Mouse (Mus musculus) monocyte, adult 5-6 weeks (primary cell): ENCODE data around the gene Wfdc5. TPM values are rescaled to one million over a fixed set of nuclear protein-coding genes. Genes with fewer than 3 reads are reported as not detected.
"Not testable (repeated sequence)": the region's sequence is repeated elsewhere in the genome, so short reads cannot be mapped to it uniquely, and the experiment has no call there.

Experiments used
- ATAC-seq: fragments of 153-309, 156-312 bp; replicated peaks from 2 replicates; pipeline ENCODE4 v1.8.0; 2017; ENCODE audit warnings: mild to moderate bottlenecking; ENCODE audit not compliant: low TSS enrichment, insufficient number of reproducible peaks, severe bottlenecking, poor library complexity, low FRiP score
- total RNA-seq: library from RNA; stranded (forward); fragments of 200-1000, 200-491, 200-594 nt; gene quantifications from 3 replicates; pipeline ENCODE4 v1.2.3, GENCODE M21; 2017

Gene Wfdc5
- total RNA-seq = not detected in 3 replicates

DNA sequence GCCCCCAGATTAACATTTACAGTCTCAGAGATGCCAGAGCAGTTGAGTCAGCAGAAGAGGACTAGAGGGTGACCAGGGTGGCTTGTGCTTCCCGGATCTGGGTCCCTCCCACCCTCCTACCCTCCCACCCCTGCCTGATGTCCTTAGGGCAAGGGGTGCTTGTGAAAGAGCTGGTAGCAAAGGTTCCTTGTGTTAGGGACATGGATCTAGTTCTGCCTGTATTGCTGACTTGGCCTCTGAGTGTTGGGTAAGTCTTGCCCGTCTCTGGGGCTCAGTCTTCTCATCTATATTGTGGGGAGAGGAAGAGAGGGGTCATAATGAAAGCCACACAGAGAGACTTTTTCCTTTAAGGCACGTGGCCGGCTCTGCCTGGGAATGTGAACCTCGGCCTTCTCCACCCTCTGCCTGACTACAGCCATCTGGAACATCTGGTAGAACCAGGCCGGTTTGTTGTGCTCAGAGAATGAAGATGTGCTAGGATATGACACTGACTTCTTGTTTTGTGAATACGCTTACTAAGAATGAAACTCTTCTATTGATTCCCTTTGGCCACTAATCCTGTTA is at the start of gene Wfdc5:
Gene Wfdc5, minus strand, starts transcription at position 51 of the 564 bp plus-strand sequence.
- ATAC-seq = no peak

DNA sequence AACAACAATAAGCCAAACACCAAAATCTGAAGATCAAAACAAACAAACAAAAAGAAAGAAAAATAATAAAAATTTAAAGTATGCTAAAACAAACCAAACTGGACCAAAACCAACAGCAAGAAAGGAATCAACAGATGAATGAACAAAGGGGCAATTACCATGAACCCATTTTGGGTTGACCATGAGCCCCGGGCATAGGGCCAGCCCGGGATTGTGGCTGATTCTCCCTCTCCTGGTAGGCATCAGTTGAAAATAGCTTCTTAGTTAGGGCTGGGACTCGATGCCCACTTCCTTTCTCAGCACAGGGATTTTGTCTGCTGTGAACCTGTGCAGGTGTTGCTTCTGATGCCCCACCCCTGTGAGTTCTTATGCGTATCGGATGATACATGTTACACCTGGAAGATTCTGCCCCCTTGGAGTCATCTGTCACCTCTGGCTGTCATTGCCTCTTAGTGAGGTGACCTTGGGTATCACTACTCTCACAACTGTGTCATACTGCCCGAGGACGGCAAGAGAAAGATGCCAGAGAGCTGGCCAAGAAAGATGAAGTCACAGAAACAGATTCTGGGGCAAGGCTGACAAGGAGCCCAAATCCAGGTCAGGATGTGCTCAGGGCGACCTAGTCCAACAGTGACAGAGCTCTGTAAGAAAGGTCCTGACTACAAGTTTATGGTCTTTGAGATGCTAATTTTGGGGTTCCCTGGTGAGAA is 46.0 kb upstream of the Wfdc5 start:
- ATAC-seq = no peak

DNA sequence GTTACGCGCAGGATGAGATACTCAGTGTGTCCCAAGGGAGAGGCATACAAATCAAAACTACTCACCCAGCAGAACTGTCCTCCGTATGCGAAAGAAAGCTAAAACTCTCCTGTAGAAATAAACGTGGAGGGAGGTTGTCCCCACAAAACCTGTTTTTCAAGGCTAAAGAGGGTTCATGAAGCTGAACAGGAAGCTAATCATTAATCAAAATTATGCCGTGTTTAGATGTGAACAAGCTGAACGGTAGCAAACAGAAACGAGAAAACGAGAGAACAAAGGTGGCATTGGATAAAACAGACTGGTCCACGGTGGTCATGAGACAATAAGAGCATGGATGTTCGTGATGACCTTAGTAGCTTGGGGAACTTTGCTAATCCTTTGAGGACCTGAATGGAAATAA is 39.0 kb upstream of the Wfdc5 start, which contains the start of gene Wfdc15b:
Gene Wfdc15b, minus strand, starts transcription at position 139 of the 400 bp plus-strand sequence.
- ATAC-seq = no peak

DNA sequence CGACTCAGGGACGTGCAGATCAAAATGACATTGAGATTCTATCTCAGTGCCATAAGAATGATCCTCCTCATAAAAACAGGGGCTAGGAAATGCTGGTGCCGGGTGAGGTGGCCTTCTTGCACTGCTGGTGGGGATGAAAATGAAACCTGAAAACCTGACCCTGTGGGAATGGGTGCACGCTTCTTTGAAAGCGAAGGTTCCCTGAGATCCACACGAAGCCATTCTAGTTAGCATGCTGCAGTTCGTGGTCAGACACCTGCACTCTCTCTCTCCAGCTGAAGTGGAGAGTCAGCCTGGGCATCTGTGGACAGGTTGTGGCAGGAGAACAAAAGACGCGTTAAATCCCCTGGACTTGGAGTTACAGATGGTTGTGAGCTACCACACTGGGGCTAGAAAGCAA is 36.8 kb upstream of the Wfdc5 start:
- no peak for ATAC-seq

DNA sequence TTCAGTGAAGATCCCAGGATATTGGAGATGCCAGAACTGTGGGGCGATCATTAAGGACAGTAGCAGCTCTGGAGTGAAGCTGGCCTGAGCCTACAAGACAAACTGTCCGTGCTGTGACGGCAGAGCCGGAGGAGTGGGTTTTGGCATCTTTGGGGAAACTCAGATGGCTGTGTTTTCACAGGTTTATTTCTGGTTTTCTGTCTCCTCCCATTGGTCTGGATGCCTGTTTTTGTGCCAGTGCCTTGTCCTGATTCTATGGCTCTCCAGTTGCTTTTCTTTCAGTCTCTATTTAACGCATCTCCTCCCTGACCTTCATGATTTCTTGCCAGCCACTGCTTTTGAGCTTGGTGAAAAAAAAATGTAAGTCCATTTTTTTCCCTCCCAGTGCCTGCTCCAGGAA is 30.2 kb upstream of the Wfdc5 start:
- no peak for ATAC-seq

DNA sequence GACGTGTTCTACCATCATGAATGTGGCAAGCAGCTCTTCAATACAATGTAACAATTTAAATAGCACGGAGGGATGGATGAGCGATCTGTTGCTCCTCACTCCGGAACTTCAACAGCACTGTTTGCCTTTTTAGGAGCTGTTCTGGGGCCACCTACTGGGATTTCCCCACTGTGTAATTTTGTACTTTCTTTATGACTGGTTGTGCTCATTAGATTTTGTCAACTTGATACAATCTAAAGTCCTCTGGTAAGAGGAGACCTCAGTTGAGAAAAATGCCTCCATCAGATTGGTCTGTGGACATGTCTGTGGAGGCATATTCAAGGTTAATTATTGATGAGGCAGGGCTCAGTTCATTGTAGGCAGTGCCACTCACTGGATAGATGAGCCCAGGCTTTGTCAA is 28.4 kb upstream of the Wfdc5 start:
- no peak for ATAC-seq

DNA sequence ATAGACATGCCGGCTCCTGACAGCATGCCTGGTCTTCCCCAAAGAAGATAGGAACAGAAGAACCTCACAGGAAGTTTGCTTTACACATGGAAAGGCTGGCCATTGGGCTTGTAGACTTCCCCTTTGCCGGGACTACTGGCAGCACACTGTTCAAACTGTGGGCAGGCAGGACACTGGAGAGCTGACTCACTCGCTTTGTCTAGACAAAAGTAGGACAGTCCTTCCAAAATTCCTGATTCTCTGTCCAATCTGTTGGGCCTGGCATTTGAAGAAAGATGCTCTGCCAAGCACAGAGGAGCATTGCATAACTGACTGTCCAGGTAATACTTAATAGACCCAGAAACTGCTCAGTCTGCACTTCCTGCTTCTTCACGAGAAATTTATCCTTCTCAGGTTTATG is 24.1 kb upstream of the Wfdc5 start:
- ATAC-seq = no peak

DNA sequence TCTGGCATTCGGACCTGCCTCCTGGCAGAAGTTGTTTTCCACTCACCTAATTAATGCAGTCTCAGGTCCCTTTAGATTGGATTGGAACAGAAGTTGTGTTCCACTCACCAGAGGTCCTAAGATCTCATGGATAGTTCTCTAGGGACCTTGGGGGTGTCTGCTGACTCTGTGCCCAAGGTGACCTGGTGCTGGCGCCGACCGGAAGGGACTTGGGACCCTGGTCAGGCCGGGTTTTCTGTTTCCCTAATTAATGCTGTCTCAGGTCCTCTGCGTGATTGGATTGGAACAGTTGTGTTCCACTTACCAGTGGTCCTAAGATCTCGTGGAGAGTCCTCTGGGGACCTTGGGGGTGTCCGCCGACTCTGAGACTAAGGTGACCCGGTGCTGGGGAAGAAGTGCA is 23.5 kb upstream of the Wfdc5 start:
- not testable (repeated sequence) for ATAC-seq

DNA sequence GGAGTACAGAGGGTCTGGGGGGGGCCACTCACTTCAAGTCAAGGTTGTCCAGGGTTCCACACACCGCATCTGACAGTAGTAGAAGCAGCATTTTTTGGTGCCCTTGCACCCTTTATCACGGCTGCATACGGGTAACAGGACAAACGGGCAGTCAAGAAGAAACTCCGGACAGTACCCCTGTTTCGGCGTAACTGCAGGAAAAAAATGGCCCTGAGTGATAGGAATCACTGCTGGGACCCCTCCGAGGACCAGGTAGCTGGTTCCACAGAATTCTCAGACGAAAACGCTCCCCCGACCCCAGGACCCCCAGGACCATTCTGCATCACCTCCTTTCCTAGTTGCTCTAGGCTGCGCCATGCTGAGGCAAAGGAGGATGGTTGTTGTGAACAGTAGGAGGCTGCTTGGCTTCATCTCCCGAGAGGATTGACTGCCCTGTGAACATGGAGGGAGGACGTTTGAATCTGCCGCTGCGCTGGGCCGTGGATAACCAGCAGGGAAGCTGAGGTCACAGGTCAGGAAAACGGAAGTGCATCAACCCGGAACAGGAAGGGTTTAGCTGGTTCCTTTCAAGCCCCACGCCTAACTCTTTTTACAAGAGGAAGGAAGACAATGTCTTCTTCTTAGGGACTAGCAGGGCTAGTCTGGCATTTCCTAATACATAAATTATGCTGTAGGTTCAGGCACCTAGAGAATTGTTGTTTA is 17.2 kb upstream of the Wfdc5 start, which contains the start of gene Wfdc15a:
Gene Wfdc15a, minus strand, starts transcription at position 505 of the 702 bp plus-strand sequence.
- no peak for ATAC-seq

DNA sequence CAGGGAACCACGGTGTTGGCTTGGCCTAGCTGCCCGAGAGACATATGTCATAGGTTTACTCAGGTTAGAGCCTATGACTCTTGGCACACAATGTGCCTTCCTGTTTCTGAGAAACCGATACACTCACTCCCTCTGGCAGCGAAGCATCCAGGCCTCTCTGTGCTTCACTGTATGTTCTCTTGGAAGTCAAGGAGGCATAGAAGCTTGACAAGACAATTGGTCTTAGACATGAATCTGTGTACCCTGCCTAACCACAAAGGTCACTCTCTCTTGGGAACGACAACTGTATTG is 14.1 kb upstream of the Wfdc5 start:
- no peak for ATAC-seq

DNA sequence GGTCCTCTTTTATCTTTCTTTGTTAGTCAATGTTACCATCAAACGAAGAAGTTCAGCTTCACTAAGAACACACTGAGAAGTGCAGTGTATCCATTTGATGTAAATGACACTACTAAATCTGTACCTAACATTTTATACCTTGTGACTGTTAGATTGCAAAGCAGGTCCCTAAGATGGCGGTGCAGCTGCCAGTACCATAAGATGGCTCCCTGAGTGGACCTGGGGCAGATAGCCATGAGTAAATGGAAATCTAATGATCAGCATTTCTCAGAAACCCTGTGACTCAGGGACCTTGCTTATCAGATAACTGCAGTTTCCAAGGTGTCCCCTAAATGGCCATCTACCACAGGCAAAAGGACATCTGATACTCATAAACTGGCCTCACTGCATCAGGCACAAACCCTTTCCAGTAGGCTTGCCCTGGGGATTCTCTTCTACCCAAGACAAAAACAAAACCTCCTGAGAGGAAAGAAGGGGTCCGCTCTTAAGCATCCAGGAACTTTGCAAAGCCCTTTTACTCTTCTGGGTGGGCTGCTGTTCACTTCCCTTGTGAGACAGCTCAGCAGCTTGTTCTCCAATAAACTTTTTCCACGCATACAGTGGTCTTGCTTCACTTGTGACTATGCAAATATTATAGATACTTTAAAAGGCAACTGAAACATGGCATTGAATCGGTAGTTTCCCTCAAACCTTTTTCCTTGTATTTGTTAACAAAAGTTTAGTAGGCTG is 13.6 kb upstream of the Wfdc5 start:
- ATAC-seq = no peak

DNA sequence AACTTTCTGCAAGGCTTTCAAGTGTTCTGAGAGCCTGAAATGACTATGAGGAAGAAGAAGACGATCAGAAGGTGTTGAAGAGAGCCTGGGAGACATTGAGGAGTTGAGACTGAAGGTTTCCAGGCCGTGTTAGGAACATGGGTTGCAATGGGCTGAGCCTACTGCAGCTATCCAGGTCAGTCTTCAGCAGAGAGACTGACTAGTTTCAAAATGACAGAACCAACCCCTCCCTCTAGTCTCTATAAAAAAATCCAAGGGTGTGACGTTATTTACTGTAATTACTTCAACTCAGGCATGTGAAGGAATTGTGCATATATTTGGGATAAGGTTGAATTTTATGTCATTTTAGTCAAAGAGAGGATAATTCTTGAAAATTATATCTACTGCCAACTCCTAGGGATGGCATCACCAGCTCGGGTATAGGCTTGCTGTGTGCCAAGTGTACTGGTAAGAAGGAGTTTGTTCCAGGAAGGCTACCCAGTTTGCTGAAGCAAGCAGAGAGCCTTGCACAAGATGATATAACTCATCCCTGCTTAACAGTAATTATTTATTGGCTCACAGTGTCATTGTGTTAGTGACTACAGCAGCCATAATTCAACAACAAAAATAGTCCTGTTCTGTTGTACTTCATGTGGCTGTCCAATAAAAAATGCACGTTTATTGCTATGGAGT is 12.6 kb upstream of the Wfdc5 start:
- no peak for ATAC-seq

DNA sequence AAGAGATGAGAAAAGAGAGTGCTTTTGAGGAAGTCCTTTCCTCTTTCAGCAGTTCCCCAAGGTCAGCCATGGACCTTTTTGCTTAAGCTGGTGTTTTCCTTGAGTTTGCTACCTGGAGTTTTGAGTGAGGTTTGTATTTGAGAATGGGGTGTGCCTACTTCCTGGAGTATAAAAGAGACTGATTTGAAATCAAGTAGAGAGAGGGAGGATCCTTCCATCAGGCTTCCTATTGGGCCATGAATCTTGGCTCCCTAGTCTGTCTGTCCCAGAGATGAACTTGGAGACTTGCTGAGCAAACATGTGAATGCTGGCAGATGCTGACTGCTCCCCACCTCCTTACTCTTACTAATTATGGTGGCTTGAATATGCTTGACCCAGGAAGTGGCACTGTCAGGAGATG is 9.7 kb upstream of the Wfdc5 start:
- ATAC-seq = no peak

DNA sequence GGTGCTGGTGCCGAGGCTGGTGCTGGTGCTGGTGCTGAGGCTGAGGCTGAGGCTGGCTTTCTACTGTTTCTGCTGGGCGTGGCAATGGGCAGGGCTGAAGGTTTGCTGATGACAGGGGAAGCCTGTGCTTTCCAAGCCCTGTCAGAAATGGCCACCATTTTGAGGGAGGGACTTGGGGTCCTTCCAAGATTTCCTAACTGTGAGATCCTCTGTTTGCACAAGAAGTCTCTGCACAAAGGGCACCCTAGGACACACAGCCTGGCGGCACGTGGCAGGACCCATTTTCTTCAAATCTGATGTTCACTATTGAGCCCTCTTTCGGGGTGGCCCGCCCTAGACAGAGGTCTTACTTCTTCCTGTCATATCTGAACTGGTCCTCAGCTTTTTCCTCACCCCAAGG is 8.0 kb upstream of the Wfdc5 start, which contains the start of gene Wfdc12:
Gene Wfdc12, minus strand, starts transcription at position 33 of the 400 bp plus-strand sequence.
- ATAC-seq = no peak

DNA sequence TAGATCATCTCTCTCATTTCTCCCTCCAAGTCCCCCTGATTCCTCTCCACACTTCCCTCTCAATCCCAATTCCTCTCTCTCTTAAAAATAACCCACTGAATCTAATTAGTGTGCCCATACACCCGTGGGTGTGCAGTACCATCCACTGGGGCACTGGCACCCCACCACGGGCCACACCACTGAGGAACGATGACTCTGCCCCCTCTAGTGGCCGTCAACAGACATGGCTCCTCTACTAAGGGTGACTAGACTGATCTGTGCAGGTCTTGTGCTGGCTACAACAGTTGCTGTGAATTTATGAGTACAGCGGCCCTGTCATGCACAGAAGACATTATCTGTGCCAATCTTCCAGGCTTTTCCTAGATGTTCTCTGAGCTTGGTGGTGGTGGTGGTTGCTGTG is 6.2 kb upstream of the Wfdc5 start:
- ATAC-seq = peak; percentile 59; the same call in 1 of the 2 replicates

DNA sequence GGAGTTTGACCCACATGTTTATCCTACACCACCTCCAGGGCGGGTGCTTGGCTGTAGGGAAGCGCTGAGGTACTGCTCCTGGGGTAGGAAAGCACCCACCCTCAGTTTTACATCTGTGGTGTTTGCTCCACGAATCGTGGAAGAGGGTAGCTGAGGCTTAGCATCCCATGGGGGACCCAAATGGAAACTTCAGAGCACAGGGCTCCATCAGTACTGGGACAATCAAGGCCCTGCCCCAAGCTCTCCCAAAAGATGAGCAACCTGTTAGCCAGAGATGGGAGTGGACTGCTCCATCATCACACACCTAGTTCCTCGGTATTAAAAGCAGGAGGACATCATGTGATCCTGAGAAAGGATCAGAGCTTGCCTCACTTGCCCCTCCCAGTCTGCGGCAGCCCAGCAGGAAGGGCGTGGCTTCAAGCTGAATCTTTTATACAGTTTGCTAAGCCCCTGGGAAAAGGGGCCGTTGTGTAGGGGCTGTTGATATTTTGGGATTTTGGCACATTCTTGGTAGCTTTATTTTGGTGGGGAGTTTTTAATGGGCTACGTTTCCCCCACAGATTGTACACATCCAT is 1.7 kb upstream of the Wfdc5 start:
- no peak for ATAC-seq

DNA sequence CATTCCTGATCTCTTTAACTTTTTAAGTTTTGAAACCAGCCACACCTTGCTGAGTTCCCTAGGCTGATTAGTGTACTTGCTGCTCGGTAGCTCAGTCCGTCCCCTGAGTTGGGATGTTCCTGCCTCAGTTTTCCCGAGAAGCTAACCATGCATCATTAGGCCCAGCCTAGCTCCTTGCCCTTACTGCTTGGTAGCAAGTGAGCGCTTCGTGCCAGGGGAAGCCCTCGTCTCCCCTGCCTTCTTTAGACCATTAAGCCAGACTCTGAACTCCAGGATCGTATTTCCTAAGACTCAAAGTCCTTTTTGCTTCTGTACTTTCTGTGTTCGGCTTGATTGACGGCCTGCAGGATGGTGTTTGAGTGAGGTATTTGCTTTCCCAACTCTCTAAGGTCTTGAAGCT is 798 bp upstream of the Wfdc5 start:
- no peak for ATAC-seq

DNA sequence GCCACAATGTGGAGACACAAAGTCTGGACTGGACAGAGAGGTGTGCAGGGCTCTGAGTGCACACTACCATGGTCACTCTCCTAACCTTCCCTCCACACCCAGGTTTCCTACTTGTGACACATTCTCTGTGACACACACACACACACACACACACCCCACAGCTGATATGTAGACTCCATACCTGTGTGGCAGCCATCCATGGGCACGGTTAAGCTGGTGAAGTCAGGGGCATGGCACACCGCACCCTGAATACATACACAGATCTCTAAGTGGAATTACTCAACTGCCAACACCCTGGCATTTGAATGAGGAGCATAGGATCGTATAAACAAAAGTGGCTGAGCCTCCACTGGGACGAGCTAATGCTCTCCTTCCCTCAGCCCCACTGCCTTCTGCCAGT is 1.8 kb downstream of the Wfdc5 start:
- ATAC-seq = no peak

DNA sequence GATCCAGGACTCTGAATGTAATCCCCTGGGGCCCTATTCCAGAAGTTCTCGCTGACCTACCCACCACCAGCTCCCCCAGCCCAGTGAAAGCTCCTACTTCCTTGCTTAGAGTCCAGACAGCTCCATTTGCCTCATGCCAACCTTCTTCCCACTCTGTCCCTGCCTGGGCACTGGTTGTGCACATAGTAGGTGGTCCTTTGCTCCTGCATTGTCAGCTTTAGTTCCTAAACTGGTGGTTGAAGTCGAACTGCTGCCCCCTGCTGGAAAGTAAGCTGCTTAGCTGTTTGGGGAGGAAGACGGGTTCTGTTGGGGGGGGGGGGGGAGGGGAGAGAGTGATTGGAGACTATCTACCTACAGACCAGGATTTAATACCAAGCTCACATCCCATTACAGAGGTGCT is 2.4 kb downstream of the Wfdc5 start:
- no peak for ATAC-seq
